In the genomic region with DNA sequence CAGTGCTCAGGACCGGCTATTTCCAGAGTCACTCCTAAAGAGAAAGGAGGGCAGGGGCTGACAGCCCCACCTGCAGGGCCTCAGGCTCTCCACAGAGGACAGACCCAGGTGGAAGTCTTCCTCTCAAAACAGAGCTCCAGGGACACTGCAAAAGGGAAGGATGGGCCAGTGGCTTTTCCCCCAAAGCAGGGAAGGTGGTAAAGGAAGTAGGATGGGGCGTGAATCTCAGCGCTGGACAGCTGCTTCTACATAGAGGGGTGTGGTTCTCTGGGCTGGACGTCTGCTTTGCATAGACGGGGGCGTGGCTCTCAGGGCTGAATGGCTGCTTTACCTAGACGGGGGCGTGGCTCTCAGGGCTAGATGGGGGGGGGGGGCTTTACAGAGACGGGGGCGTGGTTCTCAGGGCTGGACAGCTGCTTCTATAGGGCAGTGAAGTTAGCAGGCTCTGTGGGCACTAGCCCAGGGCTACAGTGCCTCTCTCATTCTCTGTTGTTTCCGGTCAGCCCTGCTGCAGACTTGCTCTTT, we compare ENCODE assay signal across 8 mouse cellular contexts. TPM values are rescaled to one million over a fixed set of nuclear protein-coding genes. Genes with fewer than 3 reads are reported as not detected.
DNase-seq lines count a peak whose midpoint lies in the region; ATAC-seq lines count a peak whose summit lies in the region.

No protein-coding gene starts in this region.

- H3K27me3 ChIP-seq in heart, embryonic 15.5 days, result peaks cover 42% of the 10 kb centered on the region
- peaks cover 11% of the 10 kb centered on the region for H3K27me3 ChIP-seq in kidney, embryonic 14.5 days (ENCODE audit: control insufficient read depth, insufficient read depth, low read length)

- H3K36me3 ChIP-seq in heart, embryonic 15.5 days, result no peaks in the 10 kb centered on the region
- no peaks in the 10 kb centered on the region for H3K36me3 ChIP-seq in kidney, embryonic 14.5 days (ENCODE audit: control insufficient read depth, insufficient read depth, low read length)

- 0 out of 2 replicates have a peak overlapping the region, but pooled peaks have one; percentile 26 for H3K4me2 ChIP-seq in heart, embryonic 15.5 days
- no peak overlapping the region for H3K4me2 ChIP-seq in kidney, embryonic 14.5 days (replicated peaks; ENCODE audit: low read depth, low read length)

- DNase-seq in heart, postnatal 14 days, result no peak
- DNase-seq in lung, postnatal 10 days, result peak; percentile 55
- no peak for DNase-seq in right cerebral cortex, postnatal 25 days
- DNase-seq in cerebellum, adult 18-20 months, result no peak
- DNase-seq in cerebellum, adult 11-12 months, result no peak

- no peak overlapping the region for H3K9ac ChIP-seq in heart, embryonic 15.5 days
- no peak overlapping the region for H3K9ac ChIP-seq in kidney, embryonic 14.5 days (ENCODE audit: low read depth, low read length)

- no peak overlapping the region for H3K4me3 ChIP-seq in heart, embryonic 15.5 days
- no peak overlapping the region for H3K4me3 ChIP-seq in kidney, embryonic 14.5 days (ENCODE audit: low read length)

- no peak overlapping the region for H3K27ac ChIP-seq in heart, embryonic 15.5 days
- no peak overlapping the region for H3K27ac ChIP-seq in kidney, embryonic 14.5 days (ENCODE audit: low read depth, low read length)

- no peaks in the 10 kb centered on the region for H3K9me3 ChIP-seq in heart, embryonic 15.5 days (replicated peaks)
- no peaks in the 10 kb centered on the region for H3K9me3 ChIP-seq in kidney, embryonic 14.5 days (ENCODE audit: control insufficient read depth, low read length)

- peak; percentile 60; the same call in 1 of the 2 replicates for ATAC-seq in heart, embryonic 15.5 days (replicated peaks; ENCODE audit: insufficient number of reproducible peaks, insufficient read depth, low FRiP score, low read depth)
- ATAC-seq in common myeloid progenitor, adult 5-6 weeks (replicated peaks; ENCODE audit: low read depth, poor library complexity, severe bottlenecking), result peak; percentile 36
- ATAC-seq in kidney, embryonic 14.5 days (ENCODE audit: low FRiP score, low TSS enrichment), result peak; percentile 93

- 5% methylated on average over 11 of the region's 11 CpGs for WGBS in heart, embryonic 15.5 days
- WGBS in kidney, embryonic 14.5 days, result 3% methylated on average over 11 of the region's 11 CpGs

- intact Hi-C loops in heart, postnatal 14 days (cut with DNase I), result loop anchor here (5.0 kb wide), 1 partner anchor 179 kb away; no protein-coding TSS in a partner anchor

- H3K4me1 ChIP-seq in heart, embryonic 15.5 days (replicated peaks), result no peaks in the 10 kb centered on the region; the same call in none of the 2 replicates
- no peaks in the 10 kb centered on the region for H3K4me1 ChIP-seq in kidney, embryonic 14.5 days (ENCODE audit: control insufficient read depth, insufficient read depth, low read length)

RNA-seq across cellular contexts. Expression of gene Myh3, which starts 3.1 kb away (rescaled TPM):
- 0.74 and 1.5 TPM in 2 replicates for polyA plus RNA-seq in heart, embryonic 15.5 days (2015; fragmentation: Nextera tagmentation; extraction: Ambion mirVana)
- not detected for total RNA-seq in heart, postnatal 14 days (2021)
- total RNA-seq in common myeloid progenitor, adult 5-6 weeks (2017), result not detected in 2 replicates
- 0.10 and 0.45 TPM in 2 replicates for polyA plus RNA-seq in kidney, embryonic 14.5 days (2014; fragmentation: Nextera tagmentation; extraction: Ambion mirVana)

RNA-seq across cellular contexts. Expression of gene Sco1, which starts 28.7 kb away (rescaled TPM):
- 17.5 and 19.2 TPM in 2 replicates for polyA plus RNA-seq in heart, embryonic 15.5 days (2015; fragmentation: Nextera tagmentation; extraction: Ambion mirVana)
- 10 to 100 TPM; 17.3 to 17.9 TPM for total RNA-seq in heart, postnatal 14 days (2021)
- 24.5 and 25.7 TPM in 2 replicates for total RNA-seq in common myeloid progenitor, adult 5-6 weeks (2017)
- polyA plus RNA-seq in kidney, embryonic 14.5 days (2014; fragmentation: Nextera tagmentation; extraction: Ambion mirVana), result 11.8 and 19.2 TPM in 2 replicates

RNA-seq across cellular contexts. Expression of gene Adprm, which starts 28.8 kb away (rescaled TPM):
- polyA plus RNA-seq in heart, embryonic 15.5 days (2015; fragmentation: Nextera tagmentation; extraction: Ambion mirVana), result 16.4 and 18.9 TPM in 2 replicates
- total RNA-seq in heart, postnatal 14 days (2021), result 10 to 100 TPM; 13.8 to 15.9 TPM
- total RNA-seq in common myeloid progenitor, adult 5-6 weeks (2017), result 13.6 and 15.1 TPM in 2 replicates
- polyA plus RNA-seq in kidney, embryonic 14.5 days (2014; fragmentation: Nextera tagmentation; extraction: Ambion mirVana), result 27.0 and 27.7 TPM in 2 replicates

RNA-seq across cellular contexts. Expression of gene Tmem220, which starts 56.2 kb away (rescaled TPM):
- 1.2 and 1.6 TPM in 2 replicates for polyA plus RNA-seq in heart, embryonic 15.5 days (2015; fragmentation: Nextera tagmentation; extraction: Ambion mirVana)
- 1 to 10 TPM; 1.3 to 1.4 TPM for total RNA-seq in heart, postnatal 14 days (2021)
- 2.3 TPM in 1 of 2 replicates, not detected in the other for total RNA-seq in common myeloid progenitor, adult 5-6 weeks (2017)
- polyA plus RNA-seq in kidney, embryonic 14.5 days (2014; fragmentation: Nextera tagmentation; extraction: Ambion mirVana), result 1.7 TPM in 2 replicates

Comparison
In these comparisons a context has a peak if more than half of its experiments do, and no peak if none do; other contexts are left out.
1. ATAC-seq: peak in every context shown above with its lines; median percentile 93 in kidney, embryonic 14.5 days; 60 in heart, embryonic 15.5 days; 36 in common myeloid progenitor, adult 5-6 weeks.